Mouse (Mus musculus) urinary bladder, postnatal 25 days (tissue): ENCODE results near the gene Nckap5.

Experiments used
- DNase-seq: peaks from one replicate; pipeline ENCODE4 v3.0.0; 2022; ENCODE audit warnings: low spot score

Nckap5 gene

GRCm38 (mm10) chr1:126765506-126766170 lies 65.0 kb downstream of the Nckap5 start:
- DNase-seq, result no peak

GRCm38 (mm10) chr1:126764201-126764600 lies 66.4 kb downstream of the Nckap5 start:
- DNase-seq, result no peak

- DNase-seq, result no peak
Observed at GRCm38 (mm10) chr1:126763192-126763591, 67.4 kb downstream of the Nckap5 start.

DNA sequence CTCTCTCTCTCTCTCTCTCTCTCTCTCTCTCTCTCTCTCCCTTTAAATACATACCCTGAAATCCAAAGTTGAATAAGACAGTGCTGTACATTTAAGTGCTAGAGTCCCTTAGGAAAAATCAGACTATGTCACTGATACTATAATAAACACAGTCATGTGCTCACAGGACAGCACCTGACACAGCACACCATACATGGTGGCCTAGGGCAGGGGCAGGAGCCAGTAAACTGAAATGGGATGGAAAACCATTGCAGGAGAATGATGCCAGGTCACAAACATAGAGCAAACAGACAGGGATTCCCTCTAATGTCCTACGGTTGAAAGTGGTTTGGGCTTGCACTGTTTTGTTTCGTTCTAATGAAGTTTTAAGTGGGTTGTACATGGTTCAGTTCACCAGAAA lies 70.2 kb downstream of the Nckap5 start:
- DNase-seq, result no peak

DNA sequence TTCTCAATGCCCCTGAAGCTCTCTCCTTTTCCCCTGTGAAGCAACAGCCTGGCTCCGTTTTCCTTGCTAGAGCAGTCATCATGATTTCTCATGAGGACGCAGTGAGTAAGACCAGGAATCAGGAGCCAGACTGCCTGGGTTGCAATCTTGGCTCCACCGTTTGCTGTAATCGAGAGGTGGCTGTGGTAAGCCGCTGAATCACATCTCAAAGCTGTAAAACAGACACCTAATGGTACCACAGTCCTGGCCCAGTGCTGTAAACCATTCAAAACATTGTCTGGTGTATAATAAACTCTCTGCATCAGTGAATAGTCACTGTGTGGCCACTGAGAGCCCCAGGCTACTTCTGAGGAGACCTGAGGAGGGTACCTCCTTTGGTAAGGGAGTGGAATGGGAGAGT lies 74.9 kb downstream of the Nckap5 start:
- DNase-seq, result no peak

DNA sequence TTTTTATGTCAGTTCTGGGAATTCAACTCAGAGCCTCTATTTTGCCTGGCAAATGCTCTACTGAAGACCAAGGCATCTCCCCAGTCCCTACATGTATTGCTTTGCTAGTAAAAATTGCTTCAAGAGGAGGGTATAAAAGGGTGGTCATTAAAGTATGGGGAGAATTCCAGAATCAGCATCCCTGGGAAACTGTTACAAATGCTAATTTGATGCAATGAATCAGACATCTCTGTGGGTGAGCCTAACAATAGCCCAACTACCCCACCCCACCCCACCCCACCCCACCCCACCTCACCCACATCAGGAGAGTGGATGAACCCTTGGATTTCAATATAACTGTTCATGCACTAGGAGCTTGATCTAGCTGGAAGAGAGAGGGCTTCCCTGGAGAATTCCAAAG lies 77.0 kb downstream of the Nckap5 start:
- DNase-seq, result no peak

DNA sequence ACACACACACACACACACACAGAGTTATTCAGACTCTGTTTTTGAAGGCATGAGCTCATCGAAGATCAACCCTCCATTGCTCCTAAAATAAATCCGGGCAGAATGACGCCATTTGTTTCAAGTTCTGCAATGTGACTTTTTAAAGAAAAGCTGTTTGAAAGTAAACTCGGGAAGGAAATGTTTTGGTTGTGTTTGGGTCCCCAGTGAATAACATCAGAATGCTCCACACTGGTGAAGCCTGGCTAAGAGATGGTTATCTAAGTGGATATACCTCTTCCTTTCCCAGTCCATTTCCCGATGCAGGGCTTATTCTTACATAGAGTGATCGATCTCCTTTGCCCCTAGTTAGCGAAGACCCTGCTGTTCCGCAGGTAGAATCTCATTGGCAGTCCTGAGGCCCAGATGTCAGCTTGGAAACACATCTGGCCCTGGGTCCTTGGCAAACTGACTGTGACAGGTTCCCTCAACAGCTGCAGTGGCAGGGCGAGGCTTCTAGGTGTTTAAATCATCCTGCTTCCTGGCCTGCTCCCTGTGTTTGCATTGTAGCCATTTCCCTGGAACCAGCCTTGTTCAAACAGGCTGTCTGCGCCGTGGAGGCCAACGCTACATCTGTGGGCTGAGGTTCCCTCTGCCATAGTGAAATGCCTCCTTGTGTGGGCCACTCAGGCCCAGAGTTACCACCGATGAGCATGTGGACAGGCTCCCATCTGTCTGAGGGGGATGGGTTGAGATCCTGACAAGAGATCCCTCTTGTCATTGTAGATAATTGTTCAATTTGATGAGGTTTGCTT lies 78.2 kb downstream of the Nckap5 start:
- DNase-seq, result no peak

GRCm38 (mm10) chr1:126751137-126751536 lies 79.5 kb downstream of the Nckap5 start:
- no peak for DNase-seq

DNA sequence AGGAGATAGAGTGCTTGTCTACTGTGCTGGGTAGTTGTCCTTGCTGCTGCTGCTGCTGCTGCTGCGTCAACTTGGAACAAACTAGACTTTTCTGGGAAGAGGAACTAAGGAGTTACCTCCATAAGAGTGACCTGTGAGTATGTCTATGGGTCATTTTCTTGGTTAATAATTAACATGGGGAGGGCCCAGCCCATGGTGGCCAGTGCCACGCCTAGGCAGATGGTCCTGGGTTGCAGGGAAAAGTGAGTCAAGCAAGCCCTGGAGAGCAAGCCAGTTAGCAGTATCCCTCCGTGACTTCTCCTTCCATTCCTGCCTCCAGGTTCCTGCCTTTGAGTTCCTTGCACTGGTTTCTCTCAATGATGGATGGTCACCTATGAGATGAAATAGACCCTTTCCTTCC lies 80.4 kb downstream of the Nckap5 start:
- DNase-seq, result no peak

- no peak for DNase-seq
Observed at GRCm38 (mm10) chr1:126747914-126748313, 82.7 kb downstream of the Nckap5 start.

DNA sequence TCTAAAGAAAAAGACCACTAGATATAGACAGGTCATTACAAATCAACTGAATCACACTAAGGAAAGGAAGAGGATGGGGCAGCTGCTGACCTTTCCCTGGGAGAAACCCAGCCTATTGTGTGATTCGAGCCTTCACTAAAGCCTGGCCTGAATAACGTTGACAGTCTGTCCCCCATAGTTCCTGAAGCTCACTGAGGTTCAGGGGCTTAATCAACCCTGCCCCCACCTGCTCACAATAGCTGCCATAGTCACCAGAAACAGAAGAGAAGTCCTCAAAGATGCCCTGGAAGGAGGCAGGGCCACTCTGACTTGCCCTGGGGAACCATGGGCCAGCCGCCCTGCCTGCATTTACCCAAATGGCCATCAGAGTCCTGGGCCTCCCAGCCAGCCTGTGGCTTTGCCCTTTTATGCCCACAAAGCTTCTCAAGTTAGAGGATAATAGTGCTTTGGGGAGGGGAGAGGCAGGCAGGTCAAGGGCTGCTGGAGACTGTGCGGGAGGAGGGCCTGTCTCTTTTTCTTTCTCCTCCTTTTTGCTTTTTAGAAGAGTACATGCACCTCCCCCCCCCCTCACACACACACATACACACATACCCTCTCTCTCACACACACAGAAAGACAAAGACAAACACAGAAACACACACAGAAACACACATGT lies 85.0 kb downstream of the Nckap5 start:
- DNase-seq, result no peak

GRCm38 (mm10) chr1:126744631-126745305 lies 85.8 kb downstream of the Nckap5 start:
- no peak for DNase-seq

GRCm38 (mm10) chr1:126738291-126738640 lies 92.3 kb downstream of the Nckap5 start:
- no peak for DNase-seq

DNA sequence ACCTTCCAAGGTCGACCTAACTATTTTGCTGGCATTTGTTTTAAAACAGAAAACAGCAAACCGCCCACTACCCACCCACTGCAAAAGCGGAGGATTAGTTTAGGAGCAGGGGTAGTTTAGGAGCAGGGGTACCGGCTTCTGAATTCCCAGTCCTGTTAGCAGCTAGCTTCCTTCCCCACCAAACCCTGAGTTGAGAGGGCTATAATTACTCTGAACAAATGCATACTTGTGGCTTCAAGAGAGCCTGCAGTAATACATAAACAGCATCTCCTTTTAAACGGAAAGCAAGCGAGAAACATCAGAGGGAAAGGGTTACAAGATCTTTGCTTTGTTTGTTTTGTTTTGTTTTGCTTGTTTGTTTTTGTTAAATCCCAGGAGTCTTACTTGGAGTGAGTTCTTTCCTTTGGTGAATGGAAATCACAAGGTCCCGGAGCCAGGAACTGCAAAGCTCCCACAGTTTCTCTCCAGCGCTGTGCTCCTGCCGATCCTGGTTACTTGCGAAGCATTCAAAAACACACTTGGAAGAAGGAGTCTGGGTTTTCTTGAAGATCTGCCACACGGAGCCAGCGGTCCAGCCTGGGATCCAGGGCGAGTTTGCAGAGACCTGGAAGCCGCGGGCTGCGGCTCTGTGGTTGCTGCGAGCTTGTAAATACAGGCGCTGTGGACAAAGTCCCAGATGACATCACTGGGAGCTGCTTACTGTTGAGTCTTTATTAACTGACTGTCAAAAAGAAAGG lies 92.9 kb downstream of the Nckap5 start:
- peak; percentile 27 for DNase-seq

DNA sequence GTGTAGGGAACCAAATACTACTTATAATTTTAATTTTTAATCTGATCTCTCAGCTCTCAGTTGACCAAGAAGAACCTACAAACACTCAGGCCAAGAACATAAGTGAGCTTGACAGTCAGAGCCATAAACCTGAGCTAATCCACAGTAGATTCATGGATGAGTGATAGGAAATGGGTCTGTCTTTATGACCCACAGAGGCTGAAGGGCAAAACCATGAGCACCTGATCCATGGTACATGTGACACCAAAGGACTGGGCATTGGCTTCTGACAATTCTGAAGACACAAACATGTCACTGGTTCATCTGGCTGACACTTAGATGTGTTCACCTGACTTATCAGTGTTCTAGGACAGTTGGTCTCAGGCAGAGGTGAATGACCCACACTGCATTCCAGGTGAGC lies 98.9 kb downstream of the Nckap5 start:
- DNase-seq, result no peak

DNA sequence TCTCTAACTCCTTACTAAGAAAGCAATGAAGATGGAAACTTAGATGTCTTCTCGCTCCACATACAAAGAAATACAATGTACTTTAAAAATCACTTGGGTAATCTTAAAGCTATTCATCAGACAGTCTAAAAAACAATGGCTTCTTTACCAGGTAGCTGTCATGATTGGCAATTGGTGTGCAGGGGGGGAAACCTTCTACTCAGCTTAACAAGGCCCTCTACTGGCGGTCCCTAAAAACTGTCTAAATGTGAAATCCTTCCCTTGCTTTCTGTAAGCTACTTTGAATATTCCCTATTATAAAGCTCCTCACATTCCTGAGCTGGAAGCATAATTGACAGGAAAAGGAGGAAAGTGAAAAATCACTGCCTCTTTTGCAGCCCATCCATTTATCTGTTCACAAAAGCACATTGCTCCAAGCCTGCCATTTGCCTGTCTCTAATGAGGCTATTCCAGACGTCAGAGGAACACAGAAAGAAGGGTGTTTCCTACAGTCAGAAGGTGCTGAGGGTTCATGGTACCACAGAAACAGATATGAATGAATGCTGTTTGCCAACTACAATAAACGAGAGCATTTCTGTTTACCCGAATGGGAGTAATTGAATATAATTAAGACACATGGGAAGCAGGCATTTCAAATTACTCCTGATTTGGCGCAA lies 104.1 kb downstream of the Nckap5 start:
- no peak for DNase-seq

DNA sequence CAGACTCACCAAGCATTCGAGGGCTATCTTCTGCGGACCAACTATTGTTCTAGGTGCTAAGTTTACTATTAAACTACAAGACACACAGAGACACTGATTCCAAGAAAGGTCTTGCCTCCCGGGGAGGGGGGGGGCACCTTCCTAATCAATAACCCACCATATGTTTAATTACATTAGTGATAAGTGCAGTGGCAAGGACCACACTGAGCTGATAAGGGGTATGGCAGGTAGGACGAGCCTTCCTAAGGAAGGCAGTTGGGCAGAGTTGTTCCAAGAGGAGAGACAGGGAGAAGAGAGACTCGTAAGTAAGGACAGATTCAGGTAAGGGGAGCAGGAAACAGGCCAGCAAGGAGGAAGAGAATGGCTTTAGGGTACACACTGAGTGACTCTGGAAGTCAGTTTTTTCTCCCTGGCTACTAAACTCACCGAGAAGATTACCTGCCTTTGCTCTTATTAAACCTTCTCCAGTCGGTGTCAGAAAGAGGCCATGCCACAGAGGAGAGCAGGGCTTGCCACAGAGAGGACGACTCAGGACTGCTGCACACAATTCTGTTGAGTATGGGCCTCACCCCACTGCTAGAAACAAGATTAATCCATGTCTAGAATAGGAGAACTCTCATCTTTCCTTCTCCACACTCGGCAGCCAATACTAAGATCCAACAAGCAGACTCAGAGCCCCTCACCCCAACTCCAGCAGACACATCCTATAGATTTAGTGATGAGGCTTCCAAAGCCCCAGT lies 104.8 kb downstream of the Nckap5 start:
- DNase-seq, result no peak

DNA sequence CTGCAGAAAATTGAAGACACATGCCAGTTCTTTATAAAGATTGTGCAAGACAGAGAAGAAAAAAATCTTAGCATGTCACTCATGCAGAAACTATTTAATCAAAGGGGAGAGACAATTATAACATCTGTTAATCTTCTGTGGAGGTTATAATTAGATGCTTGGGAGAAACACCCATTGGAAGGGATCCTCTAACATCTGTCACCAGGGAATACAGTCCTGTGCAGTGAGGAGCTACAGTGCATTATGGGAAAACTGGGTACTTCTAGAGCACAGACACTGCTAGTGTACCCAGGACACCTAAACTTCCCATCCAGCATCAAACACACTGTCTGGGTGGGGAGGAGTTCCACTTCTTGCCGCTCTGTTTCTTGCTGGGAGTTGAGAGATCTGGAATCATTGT lies 108.7 kb downstream of the Nckap5 start:
- no peak for DNase-seq

- DNase-seq, result no peak
Observed at GRCm38 (mm10) chr1:126719733-126720348, 110.8 kb downstream of the Nckap5 start.

- DNase-seq, result no peak
Observed at GRCm38 (mm10) chr1:126706611-126707010, 124.0 kb downstream of the Nckap5 start.
